Mouse (Mus musculus) liver, embryonic 14.5 days (tissue): Measurements from ENCODE around the gene Gm26661. TPM values are rescaled to one million over a fixed set of nuclear protein-coding genes. Genes with fewer than 3 reads are reported as not detected.

Experiments
- ATAC-seq: fragments of 200-750 bp; cut with Nextera tagmentation; 2 replicates; pipeline ENCODE4 v1.8.0; 2017; ENCODE audit warnings: moderate number of reproducible peaks, mild to moderate bottlenecking, moderate library complexity; ENCODE audit not compliant: insufficient read depth
- DNase-seq, 3 experiments: peaks; one replicate each; pipeline ENCODE4 v3.0.0-alpha.2; 2012 to 2013; ENCODE audit warnings: low read depth in 3 of 3, low spot score in 3 of 3
- H3K27ac ChIP-seq: fragments of 300-500 bp; sonication (generic); 2 replicates; pipeline ENCODE4 v1.5.1; 2014; ENCODE audit warnings: moderate library complexity, mild to moderate bottlenecking, control low read depth, inconsistent platforms
- H3K27me3 ChIP-seq: fragments of 300-500 bp; sonication (generic); 2 replicates; pipeline ENCODE4 v1.6.1; 2014; ENCODE audit warnings: mild to moderate bottlenecking, low read length, moderate library complexity; ENCODE audit not compliant: control insufficient read depth, insufficient read depth
- H3K36me3 ChIP-seq: fragments of 300-500 bp; sonication (generic); replicated peaks from 2 replicates; pipeline ENCODE4 v1.6.1; 2014; ENCODE audit warnings: low read depth; ENCODE audit not compliant: control insufficient read depth, insufficient read depth
- H3K4me1 ChIP-seq, 2 experiments: fragments of 200-500 bp in 1 of 2; fragments of 300-500 bp in 1 of 2; sonication (generic) in 1 of 2; replicated peaks; 2 replicates each; pipeline ENCODE4 v1.6.1; 2012 to 2014; ENCODE audit warnings: antibody characterized with exemption in 1 of 2, inconsistent platforms in 1 of 2, low read length in 1 of 2; ENCODE audit not compliant: control insufficient read depth in 2 of 2, insufficient read depth in 2 of 2
- H3K4me2 ChIP-seq: fragments of 300-500 bp; sonication (generic); 2 replicates; pipeline ENCODE4 v1.6.1; 2014; ENCODE audit warnings: low read depth, mild to moderate bottlenecking, control low read depth, moderate library complexity
- H3K4me3 ChIP-seq, 2 experiments: fragments of 200-500 bp in 1 of 2; fragments of 300-500 bp in 1 of 2; sonication (generic) in 1 of 2; 2 replicates each; pipeline ENCODE4 v1.5.1; 2012 to 2014; ENCODE audit warnings: low read depth in 2 of 2, low read length in 2 of 2, mild to moderate bottlenecking in 2 of 2, control low read depth in 1 of 2, inconsistent platforms in 1 of 2, moderate library complexity in 1 of 2; ENCODE audit not compliant: insufficient read depth in 1 of 2
- H3K9ac ChIP-seq: fragments of 300-500 bp; sonication (generic); replicated peaks from 2 replicates; pipeline ENCODE4 v1.6.1; 2014; ENCODE audit warnings: mild to moderate bottlenecking, control low read depth, moderate library complexity
- H3K9me3 ChIP-seq: fragments of 300-500 bp; sonication (generic); 2 replicates; pipeline ENCODE4 v1.6.1; 2016; ENCODE audit warnings: low read length, mixed read lengths; ENCODE audit not compliant: control insufficient read depth
- CTCF ChIP-seq: IDR thresholded peaks from 2 replicates; pipeline ENCODE4 v1.5.1; 2016; ENCODE audit warnings: antibody characterized with exemption, low read depth, control low read depth
- EP300 ChIP-seq: IDR thresholded peaks from 2 replicates; pipeline ENCODE4 v1.6.1; 2016; ENCODE audit warnings: antibody characterized with exemption, low read depth
- WGBS: fragments of 180-500 bp; shearing (Covaris S2); extraction: QIAGEN DNeasy Blood & Tissue Kit; methylation state at CpG from one replicate; pipeline ENCODE4 v1.1.7; 2014; ENCODE audit not compliant: insufficient replicate concordance; 5-methylcytosine and 5-hydroxymethylcytosine counted together
- polyA plus RNA-seq, 2 experiments: library from polyadenylated mRNA; depleted of rRNA in 1 of 2; stranded (reverse) in 1 of 2; unstranded in 1 of 2; fragments of >200 nt; fragmentation: Nextera tagmentation in 1 of 2; extraction: Ambion mirVana in 1 of 2; gene quantifications; 2 replicates each; pipeline versions ENCODE4 v1.2.1 to v1.2.3; 2012 to 2014

Gm26661 gene
- polyA plus RNA-seq, 2 experiments: not detected

DNA sequence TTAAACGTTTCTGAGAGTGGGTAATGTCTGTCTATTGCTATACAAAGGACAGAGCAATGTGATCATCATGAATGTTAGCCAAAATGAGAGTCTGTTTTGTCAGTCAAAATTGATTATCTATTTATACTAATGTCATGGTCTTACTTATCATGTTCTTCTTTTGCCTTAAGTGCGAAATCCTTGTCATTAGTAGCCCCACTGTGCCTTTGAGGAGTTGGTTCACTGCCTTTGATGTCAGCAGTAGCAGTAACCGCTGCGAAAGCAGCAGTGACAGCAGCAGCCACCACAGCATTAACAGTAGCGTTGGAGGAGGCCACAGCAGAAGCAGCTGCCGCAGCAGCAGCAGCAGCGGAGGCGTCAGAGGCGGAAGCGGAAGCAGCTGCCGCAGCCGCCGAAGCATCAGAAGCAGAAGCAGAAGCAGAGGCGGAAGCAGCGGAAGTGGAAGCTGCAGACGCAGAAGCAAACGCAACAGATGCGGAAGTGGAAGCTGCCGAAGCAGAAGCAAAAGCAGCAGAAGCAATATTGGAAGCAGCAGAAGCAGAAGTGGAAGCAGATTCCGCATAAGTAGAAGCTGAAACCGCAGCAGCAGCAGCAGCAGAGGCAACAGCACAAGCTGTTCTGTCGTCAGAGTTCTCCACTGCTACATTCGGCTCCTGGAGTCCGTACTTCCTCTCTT, 17.5 kb upstream of the Gm26661 start:
- H3K27ac ChIP-seq: no peak overlapping the region
- 0 out of 4 replicates have a peak, but pooled peaks cover 0 to 3% of the 10 kb centered on the region in 2 experiments for H3K4me1 ChIP-seq
- ATAC-seq: peak; percentile 58; the same call in 1 of the 2 replicates
- no peak for TF ChIP-seq EP300
- TF ChIP-seq CTCF: no peak
- no peaks in the 10 kb centered on the region for H3K9me3 ChIP-seq
- peak overlapping the region; percentile 56 to 92 for H3K4me3 ChIP-seq
- peak overlapping the region; percentile 39 for H3K9ac ChIP-seq
- WGBS: 15% methylated on average over 24 of the region's 24 CpGs
- peak in 1 of 3 experiments; percentile 45 for DNase-seq
- no peaks in the 10 kb centered on the region for H3K36me3 ChIP-seq
- H3K4me2 ChIP-seq: peak overlapping the region; percentile 59
- no peaks in the 10 kb centered on the region for H3K27me3 ChIP-seq

DNA sequence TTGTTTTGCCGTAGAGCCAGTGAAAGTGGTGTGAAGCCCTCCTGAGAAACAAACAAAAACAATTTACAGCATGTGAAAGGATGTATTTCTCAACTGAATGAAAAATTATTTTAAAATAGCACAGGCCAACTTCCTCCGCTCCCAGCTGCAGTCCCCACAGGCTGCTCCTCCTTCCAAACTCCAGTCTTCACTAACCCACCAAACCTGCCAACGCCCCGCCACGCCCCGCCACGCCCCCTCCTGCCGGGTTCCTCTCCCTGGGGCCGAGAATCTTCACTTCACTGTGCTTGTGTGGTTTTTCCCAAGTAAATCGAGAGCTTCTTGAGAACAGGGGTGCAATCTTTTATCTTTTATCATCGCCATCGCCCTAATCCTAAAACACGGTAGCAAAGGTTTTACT, 5.3 kb upstream of the Gm26661 start:
- H3K4me3 ChIP-seq: no peak overlapping the region
- WGBS: 14% methylated on average over 13 of the region's 13 CpGs
- TF ChIP-seq EP300 (no peak), CTCF (no peak)
- no peak overlapping the region for H3K9ac ChIP-seq
- H3K27me3 ChIP-seq: no peaks in the 10 kb centered on the region
- no peaks in the 10 kb centered on the region for H3K36me3 ChIP-seq
- no peak overlapping the region for H3K27ac ChIP-seq
- no peaks in the 10 kb centered on the region for H3K9me3 ChIP-seq
- no peak for ATAC-seq
- DNase-seq: no peak
- H3K4me1 ChIP-seq: peaks cover 0 to 1% of the 10 kb centered on the region in 2 experiments; a peak in 1 of 4 replicates
- H3K4me2 ChIP-seq: 0 out of 2 replicates have a peak overlapping the region, but pooled peaks have one; percentile 11

DNA sequence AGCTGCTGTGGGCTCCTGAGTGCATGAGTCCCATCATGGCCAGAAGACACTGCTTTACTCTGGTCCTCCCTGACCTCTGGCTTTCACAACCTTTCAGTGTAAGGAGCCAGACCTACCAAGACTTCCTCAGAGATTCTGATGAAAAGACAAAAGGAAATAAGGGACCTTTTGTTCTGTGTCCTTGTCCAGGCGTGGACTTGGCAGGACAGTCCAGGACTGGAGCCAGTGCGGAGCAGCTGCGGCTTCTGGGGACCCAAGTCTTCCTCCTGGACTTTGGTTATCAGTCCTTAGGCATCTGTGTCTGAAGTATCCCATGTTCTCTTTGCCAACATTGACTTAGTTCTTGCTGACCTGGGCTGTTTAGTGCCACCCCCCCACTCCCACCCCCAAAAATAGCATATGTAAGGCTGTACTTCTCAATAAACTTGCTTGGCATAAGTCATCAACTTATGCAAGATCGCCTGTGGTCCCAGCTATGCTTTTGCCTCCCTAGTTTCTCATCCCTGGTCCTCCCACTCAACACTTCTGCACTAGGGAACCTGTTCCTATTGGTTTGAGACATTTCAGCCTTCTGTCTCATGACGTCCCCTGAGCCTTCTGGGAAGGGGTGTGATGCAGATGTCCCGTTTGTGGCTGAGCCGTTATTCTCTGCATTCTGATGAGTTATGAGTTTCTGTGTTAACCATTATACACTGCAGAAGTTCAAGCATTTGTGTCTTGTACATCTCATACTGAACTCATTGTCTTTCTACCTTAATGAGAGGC, 1.9 kb upstream of the Gm26661 start:
- H3K4me2 ChIP-seq: no peak overlapping the region
- DNase-seq (no peak), ATAC-seq (no peak)
- H3K9ac ChIP-seq: no peak overlapping the region
- H3K27me3 ChIP-seq: peaks cover 9% of the 10 kb centered on the region
- H3K36me3 ChIP-seq: no peaks in the 10 kb centered on the region
- TF ChIP-seq EP300: no peak
- 66% methylated on average over 7 of the region's 7 CpGs for WGBS
- no peak overlapping the region for H3K27ac ChIP-seq
- no peaks in the 10 kb centered on the region for H3K9me3 ChIP-seq
- no peak overlapping the region for H3K4me3 ChIP-seq
- H3K4me1 ChIP-seq: peaks cover 0 to 5% of the 10 kb centered on the region in 2 experiments; a peak in 1 of 4 replicates

DNA sequence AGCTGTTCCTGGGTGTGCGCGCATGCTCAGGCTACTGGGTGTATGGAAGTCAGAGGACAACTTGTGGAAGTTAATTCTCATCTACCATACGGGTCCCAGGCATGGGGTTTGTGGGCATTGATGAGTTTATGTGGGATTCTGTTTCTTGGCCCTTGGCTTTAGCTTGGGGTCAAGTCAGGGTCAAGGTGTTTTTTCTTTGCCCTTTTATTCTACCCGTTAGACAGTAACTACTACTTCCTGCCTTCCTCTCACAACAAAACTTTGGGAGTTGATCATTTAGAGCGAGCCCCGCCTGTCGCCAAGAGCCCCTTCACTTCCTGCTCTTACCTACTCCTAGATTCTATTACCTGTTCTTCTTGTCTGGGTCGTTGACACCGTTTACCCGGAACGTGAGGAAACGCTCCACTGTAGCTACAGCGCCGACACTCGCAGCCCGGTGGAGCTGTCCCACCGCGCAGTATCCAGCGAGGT, 291 bp upstream of the Gm26661 start:
- ATAC-seq: no peak
- no peak overlapping the region for H3K9ac ChIP-seq

DNA sequence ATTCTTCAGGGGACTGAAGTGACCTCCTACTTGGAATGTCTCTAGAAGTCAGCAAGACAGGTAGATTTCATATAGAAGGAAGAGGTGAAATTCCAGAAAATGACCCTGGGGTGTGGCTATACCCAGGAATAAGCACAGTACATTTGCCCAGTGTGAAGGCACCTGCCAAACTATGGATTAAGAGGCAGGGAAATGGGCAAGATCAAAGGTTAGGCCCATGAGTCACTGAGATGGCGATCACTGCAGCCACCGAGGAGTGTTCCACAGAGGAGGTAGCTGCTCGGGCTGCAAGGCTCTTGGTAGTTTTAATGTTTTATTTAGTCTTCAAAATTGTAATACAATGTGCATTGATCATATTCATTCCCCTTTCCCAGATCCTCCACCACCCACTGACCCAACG, 4.6 kb downstream of the Gm26661 start:
- ATAC-seq: no peak
- Histone ChIP-seq H3K9me3 (no peaks in the 10 kb centered on the region), H3K4me1 (0 out of 4 replicates have a peak, but pooled peaks cover 0 to 4% of the 10 kb centered on the region in 2 experiments), H3K36me3 (no peaks in the 10 kb centered on the region), H3K27me3 (peaks cover 9% of the 10 kb centered on the region), H3K9ac (no peak overlapping the region), H3K27ac (no peak overlapping the region), H3K4me2 (no peak overlapping the region), H3K4me3 (no peak overlapping the region)
- WGBS: 42% methylated on average over 4 of the region's 4 CpGs
- TF ChIP-seq EP300 (no peak), CTCF (no peak)
- no peak for DNase-seq

More for the DNA sequence above, 291 bp upstream of the Gm26661 start:
- H3K27ac ChIP-seq: no peak overlapping the region
- H3K4me1 ChIP-seq: 0 out of 4 replicates have a peak, but pooled peaks cover 0 to 5% of the 10 kb centered on the region in 2 experiments
- no peaks in the 10 kb centered on the region for H3K9me3 ChIP-seq
- TF ChIP-seq CTCF: no peak; the same call in 1 of the 2 replicates
- no peak for TF ChIP-seq EP300
- peak overlapping the region; percentile 37 for H3K4me2 ChIP-seq
- peaks cover 9% of the 10 kb centered on the region for H3K27me3 ChIP-seq
- 11% methylated on average over 19 of the region's 19 CpGs for WGBS
- H3K36me3 ChIP-seq: no peaks in the 10 kb centered on the region
- H3K4me3 ChIP-seq: no peak overlapping the region; a peak in 1 of 4 replicates
- DNase-seq: no peak
